Mouse (Mus musculus) C2C12 (cell line): ENCODE data around the gene Slc25a51.

Experiments
- CTCF ChIP-seq: IDR thresholded peaks from one replicate; pipeline ENCODE4 v1.5.1; 2011; ENCODE audit not compliant: control insufficient read depth, insufficient read depth, insufficient read length
- FOSL1 ChIP-seq: IDR thresholded peaks from one replicate; pipeline ENCODE4 v1.8.0; 2011; ENCODE audit warnings: mild to moderate bottlenecking, low read length; ENCODE audit not compliant: poor library complexity, insufficient read depth, severe bottlenecking
- MAX ChIP-seq: IDR thresholded peaks from one replicate; pipeline ENCODE4 v1.6.1; 2011; ENCODE audit warnings: mild to moderate bottlenecking, control low read depth
- MYOD1 ChIP-seq: IDR thresholded peaks from one replicate; pipeline ENCODE4 v1.6.1; 2011; ENCODE audit warnings: low read depth; ENCODE audit not compliant: control insufficient read depth, insufficient read length
- USF1 ChIP-seq: IDR thresholded peaks from one replicate; pipeline ENCODE4 v1.6.1; 2011; ENCODE audit warnings: low read depth, mild to moderate bottlenecking, control low read depth, moderate library complexity

- TF ChIP-seq CTCF, result no peak
- no peak for TF ChIP-seq MAX
- no peak for TF ChIP-seq FOSL1
- TF ChIP-seq USF1, result no peak
- TF ChIP-seq MYOD1, result no peak
Observed at GRCm38 (mm10) chr4:45404086-45404485, 4.5 kb downstream of the Slc25a51 start.
